Mouse (Mus musculus): ENCODE measurements at regions not wholly inside any gene's neighbourhood (a gene's known extent, or its start where the extent isn't known, plus 50 kb on each side); places are given as distances from the start of the nearest gene placed in this dataset.

- Histone ChIP-seq H3K9me3 (ENCODE audit: control insufficient read depth, low read length) (no peaks in the 10 kb centered on the region), H3K4me1 (ENCODE audit: control insufficient read depth, insufficient read depth, low read length) (no peaks in the 10 kb centered on the region), H3K27ac (replicated peaks; ENCODE audit: low read depth, low read length) (no peak overlapping the region), H3K4me3 (ENCODE audit: low read depth, low read length) (no peak overlapping the region), H3K36me3 (ENCODE audit: control insufficient read depth, insufficient read depth, low read length) (no peaks in the 10 kb centered on the region), H3K4me2 (ENCODE audit: low read depth, low read length) (no peak overlapping the region), H3K9ac (ENCODE audit: low read depth, low read length) (no peak overlapping the region), H3K27me3 (replicated peaks; ENCODE audit: control insufficient read depth, insufficient read depth, low read length) (no peaks in the 10 kb centered on the region)
- DNase-seq (ENCODE audit: low spot score) (no peak), ATAC-seq (ENCODE audit: low read depth) (no peak)
- WGBS, result 91% methylated on average over 6 of the region's 6 CpGs
Observed at GRCm38 (mm10) chrX:10904072-10904471, 189.3 kb downstream of the Mid1ip1 start.

GRCm38 (mm10) chrX:10904889-10905288 is 190.1 kb downstream of the Mid1ip1 start:
- Histone ChIP-seq H3K9ac (ENCODE audit: low read depth, low read length) (no peak overlapping the region), H3K27me3 (replicated peaks; ENCODE audit: control insufficient read depth, insufficient read depth, low read length) (0 out of 2 replicates have a peak, but pooled peaks cover 5% of the 10 kb centered on the region), H3K9me3 (ENCODE audit: control insufficient read depth, low read length) (no peaks in the 10 kb centered on the region), H3K4me2 (ENCODE audit: low read depth, low read length) (no peak overlapping the region), H3K27ac (replicated peaks; ENCODE audit: low read depth, low read length) (no peak overlapping the region), H3K36me3 (ENCODE audit: control insufficient read depth, insufficient read depth, low read length) (no peaks in the 10 kb centered on the region), H3K4me3 (ENCODE audit: low read depth, low read length) (no peak overlapping the region), H3K4me1 (ENCODE audit: control insufficient read depth, insufficient read depth, low read length) (no peaks in the 10 kb centered on the region)
- no peak for ATAC-seq (ENCODE audit: low read depth)
- DNase-seq (ENCODE audit: low spot score), result no peak
- WGBS, result 74% methylated on average over 3 of the region's 3 CpGs

GRCm38 (mm10) chrX:10911127-10912061 is 196.6 kb downstream of the Mid1ip1 start:
- no peak overlapping the region for H3K9ac ChIP-seq (ENCODE audit: low read depth, low read length)
- no peaks in the 10 kb centered on the region for H3K36me3 ChIP-seq (ENCODE audit: control insufficient read depth, insufficient read depth, low read length)
- H3K27me3 ChIP-seq (replicated peaks; ENCODE audit: control insufficient read depth, insufficient read depth, low read length), result peaks cover 9% of the 10 kb centered on the region; the same call in 1 of the 2 replicates
- DNase-seq (ENCODE audit: low spot score), result no peak
- H3K4me1 ChIP-seq (ENCODE audit: control insufficient read depth, insufficient read depth, low read length), result no peaks in the 10 kb centered on the region
- WGBS, result 80% methylated on average over 14 of the region's 14 CpGs
- H3K4me2 ChIP-seq (ENCODE audit: low read depth, low read length), result no peak overlapping the region
- no peaks in the 10 kb centered on the region for H3K9me3 ChIP-seq (ENCODE audit: control insufficient read depth, low read length)
- no peak for ATAC-seq (ENCODE audit: low read depth)
- no peak overlapping the region for H3K4me3 ChIP-seq (ENCODE audit: low read depth, low read length)
- H3K27ac ChIP-seq (replicated peaks; ENCODE audit: low read depth, low read length), result no peak overlapping the region

Measured in embryonic facial prominence, embryonic 14.5 days (tissue).